Mouse (Mus musculus) brown adipose tissue, adult 24 weeks (tissue): ENCODE data around the gene Rab34. TPM values are rescaled to one million over a fixed set of nuclear protein-coding genes. Genes with fewer than 3 reads are reported as not detected.
"Not testable (repeated sequence)": the region's sequence is repeated elsewhere in the genome, so short reads cannot be mapped to it uniquely, and the experiment has no call there.

Source experiments
- H3K27ac ChIP-seq: fragments of 200-500 bp; replicated peaks from 2 replicates; pipeline ENCODE4 v1.5.1; 2012; ENCODE audit warnings: low read depth, mild to moderate bottlenecking, low read length
- H3K4me1 ChIP-seq: fragments of 200-500 bp; 2 replicates; pipeline ENCODE4 v1.6.1; 2012; ENCODE audit warnings: low read length, mixed read lengths; ENCODE audit not compliant: control insufficient read depth, insufficient read depth, insufficient read length
- H3K4me3 ChIP-seq: fragments of 200-500 bp; 2 replicates; pipeline ENCODE4 v1.5.1; 2012; ENCODE audit warnings: low read depth, mild to moderate bottlenecking, low read length, moderate library complexity; ENCODE audit not compliant: insufficient read depth
- polyA plus RNA-seq: library from polyadenylated mRNA; stranded (reverse); fragments of >200 nt; gene quantifications from 2 replicates; pipeline ENCODE4 v1.2.4, GENCODE M21; 2012; ENCODE audit not compliant: missing spikeins, insufficient read depth, insufficient read length

Gene Rab34
- polyA plus RNA-seq, 1 experiment: 78.8 TPM

DNA sequence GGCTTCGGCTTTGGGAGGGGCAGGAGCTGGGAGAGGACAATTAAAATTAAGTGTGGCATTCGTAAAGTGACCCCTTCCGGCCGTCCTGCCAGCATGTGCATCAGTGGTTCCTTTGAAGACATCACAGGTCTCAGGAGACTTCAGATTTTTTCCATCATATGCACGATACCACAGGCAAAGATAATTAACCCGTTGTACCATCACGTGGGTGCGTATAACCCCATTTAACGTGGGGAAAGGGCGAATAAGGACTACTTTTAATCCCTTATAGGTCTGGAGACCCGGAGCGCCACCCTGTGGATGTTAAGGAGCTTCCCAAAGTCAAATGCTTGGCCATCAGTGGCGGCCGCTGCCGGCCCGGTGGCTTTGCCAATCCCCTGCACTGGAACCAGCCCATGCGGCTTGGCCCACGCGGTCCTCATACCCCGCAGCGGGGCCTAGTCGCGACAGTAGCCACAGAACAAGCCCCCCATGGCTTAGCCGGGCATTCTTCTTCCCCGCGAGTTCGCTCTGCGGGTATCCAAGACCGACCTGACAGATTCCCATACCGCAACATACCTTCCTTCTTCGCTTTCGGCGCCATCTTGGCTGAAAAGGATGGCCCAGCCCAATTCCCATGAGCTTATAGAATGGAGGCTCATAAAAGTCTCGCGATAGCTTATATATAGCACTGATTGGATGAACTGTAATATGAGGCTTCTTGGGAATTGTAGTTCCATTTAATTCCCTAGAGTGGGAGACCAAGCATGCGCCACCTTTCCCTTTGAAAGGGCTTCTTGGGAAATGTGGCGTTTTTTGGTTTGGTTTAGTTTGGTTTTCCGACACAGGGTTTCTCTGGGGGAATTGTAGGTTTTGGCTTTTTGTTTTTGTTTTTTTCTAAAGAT, 5.0 kb upstream of the Rab34 start, which contains the start of gene Rpl23a:
Rpl23a (minus strand) TSS at position 624 of the 884 bp plus-strand sequence.
- H3K4me3 ChIP-seq: peak within 1 kb of the TSS; percentile 92
- H3K27ac ChIP-seq: peak within 1 kb of the TSS; percentile 94
- H3K4me1 ChIP-seq: peaks cover 4% of the 10 kb centered on the region; the same call in 1 of the 2 replicates

DNA sequence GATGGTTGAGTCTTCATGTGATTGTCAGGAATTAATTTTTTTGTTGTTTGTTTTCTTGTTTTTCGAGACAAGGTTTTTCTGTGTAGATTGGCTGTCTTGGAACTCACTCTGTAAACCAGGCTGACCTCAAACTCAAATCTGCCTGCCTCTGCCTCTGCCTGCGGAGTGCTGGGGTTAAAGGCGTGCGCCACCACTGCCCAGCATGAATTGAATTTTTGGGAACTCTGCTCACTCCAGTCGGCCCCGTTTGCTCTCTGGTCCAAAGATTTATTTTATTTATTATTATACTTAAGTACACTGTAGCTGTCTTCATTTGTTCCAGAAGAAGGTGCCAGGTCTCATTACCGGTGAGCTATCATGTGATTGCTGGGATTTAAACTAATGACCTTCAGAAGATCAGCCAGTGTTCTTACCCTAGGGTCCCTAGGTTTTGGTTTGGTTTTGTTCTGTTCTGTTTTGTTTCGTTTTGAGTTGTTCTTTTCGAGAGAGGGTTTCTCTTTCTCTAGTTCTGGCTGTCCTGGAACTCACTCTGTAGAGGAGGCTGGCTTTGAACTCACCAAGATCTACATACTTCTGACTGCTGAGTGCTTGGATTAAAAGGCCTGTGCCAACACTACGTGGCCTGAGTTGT, 4.2 kb upstream of the Rab34 start:
- Histone ChIP-seq H3K27ac (peak overlapping the region; percentile 77), H3K4me1 (peaks cover 3% of the 10 kb centered on the region; the same call in 1 of the 2 replicates), H3K4me3 (no peak overlapping the region)

DNA sequence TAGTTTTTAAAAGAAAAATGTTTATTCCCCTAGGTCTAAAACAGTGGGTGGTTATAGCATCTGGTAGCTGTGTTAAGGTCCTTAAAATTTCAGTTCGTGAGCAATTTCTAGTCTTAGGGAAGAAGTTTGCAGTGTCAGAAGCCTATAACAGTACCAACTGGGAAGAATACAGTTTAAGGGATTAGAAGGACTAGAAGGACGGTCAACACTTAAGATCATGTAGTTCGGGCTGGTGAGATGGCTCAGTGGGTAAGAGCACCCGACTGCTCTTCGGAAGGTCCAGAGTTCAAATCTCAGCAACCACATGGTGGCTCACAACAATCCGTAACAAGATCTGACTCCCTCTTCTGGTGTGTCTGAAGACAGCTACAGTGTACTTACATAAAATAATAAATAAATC, 3.5 kb upstream of the Rab34 start:
- not testable (repeated sequence) for H3K4me1 ChIP-seq, H3K4me3 ChIP-seq, H3K27ac ChIP-seq

DNA sequence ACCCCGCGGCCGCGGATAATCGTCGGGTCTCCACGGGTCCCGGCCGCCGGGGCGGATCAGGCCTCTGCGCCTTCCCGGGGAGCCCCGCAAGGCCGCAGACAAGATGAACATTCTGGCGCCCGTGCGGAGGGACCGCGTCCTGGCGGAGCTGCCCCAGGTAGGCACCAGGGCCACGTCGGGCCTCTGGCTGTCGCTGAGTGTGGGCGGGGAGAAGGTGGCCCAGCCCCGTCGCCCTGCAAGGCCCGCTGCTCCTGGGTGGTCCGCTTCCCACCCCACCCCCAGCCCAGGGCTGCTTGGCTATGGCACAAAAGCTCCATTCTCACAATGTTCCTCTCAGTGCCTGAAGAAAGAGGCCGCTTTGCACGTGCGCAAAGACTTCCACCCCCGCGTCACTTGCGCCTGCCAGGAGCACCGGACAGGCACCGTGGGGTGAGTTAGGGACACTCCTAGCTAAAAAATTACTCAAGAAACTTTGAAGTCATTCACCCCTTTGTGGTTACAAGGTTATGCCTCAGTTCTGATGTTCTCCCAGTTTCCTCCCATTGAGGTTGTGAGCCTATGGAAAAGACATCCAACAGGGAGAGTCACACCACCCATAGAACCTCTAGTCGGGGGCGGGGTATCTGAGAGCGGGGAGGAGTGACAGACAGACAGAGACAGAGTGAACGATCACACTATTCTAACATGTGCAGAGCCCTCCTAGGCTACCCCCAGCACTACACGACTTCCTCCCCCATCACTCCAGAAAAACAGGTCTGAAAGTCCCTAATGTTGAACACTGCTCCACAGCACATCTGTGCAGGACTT, 1.2 kb downstream of the Rab34 start:
- H3K4me1 ChIP-seq: 0 out of 2 replicates have a peak, but pooled peaks cover 2% of the 10 kb centered on the region
- peak overlapping the region; percentile 71 for H3K4me3 ChIP-seq
- H3K27ac ChIP-seq: peak overlapping the region; percentile 60

DNA sequence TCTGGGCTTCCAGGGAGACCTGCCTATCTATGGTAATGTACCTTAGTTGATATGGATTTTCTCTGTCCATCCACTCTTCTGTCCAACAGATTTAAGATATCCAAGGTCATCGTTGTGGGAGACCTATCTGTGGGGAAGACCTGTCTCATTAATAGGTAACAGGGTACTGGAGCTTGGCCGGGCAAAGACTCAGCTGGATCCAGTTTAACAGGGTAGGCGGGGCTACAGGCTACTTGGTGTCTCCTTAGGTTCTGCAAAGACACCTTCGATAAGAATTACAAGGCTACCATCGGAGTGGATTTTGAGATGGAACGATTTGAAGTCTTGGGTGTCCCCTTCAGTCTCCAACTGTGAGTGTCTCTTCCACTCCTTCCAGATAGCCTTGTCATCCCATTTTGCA, 1.8 kb downstream of the Rab34 start:
- Histone ChIP-seq H3K4me1 (0 out of 2 replicates have a peak, but pooled peaks cover 2% of the 10 kb centered on the region), H3K4me3 (peak overlapping the region; percentile 71), H3K27ac (no peak overlapping the region)

DNA sequence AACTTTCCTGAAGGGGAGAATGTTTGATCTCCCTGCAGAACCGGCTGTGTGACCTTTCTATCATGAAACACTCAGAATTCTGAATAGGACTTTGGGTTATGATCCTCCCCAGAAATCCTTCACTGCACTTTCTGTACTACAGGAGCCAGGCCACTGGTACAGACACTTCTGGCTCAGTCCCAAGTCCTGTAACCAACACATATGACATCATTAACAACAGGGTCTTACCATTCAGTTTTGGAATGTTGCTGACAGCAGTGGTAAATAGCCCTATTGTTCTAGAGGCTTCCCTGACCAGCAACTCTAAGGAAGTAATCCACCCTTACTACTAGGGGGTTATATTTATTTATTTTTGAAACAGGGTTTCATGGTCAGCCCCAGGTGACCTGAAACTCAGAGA, 4.9 kb downstream of the Rab34 start, which contains the start of gene Proca1:
Proca1 (plus strand) TSS at position 280 of the 400 bp plus-strand sequence.
- no peak within 1 kb of the TSS for H3K27ac ChIP-seq
- H3K4me1 ChIP-seq: peaks cover 6% of the 10 kb centered on the region; the same call in 1 of the 2 replicates
- no peak within 1 kb of the TSS for H3K4me3 ChIP-seq

DNA sequence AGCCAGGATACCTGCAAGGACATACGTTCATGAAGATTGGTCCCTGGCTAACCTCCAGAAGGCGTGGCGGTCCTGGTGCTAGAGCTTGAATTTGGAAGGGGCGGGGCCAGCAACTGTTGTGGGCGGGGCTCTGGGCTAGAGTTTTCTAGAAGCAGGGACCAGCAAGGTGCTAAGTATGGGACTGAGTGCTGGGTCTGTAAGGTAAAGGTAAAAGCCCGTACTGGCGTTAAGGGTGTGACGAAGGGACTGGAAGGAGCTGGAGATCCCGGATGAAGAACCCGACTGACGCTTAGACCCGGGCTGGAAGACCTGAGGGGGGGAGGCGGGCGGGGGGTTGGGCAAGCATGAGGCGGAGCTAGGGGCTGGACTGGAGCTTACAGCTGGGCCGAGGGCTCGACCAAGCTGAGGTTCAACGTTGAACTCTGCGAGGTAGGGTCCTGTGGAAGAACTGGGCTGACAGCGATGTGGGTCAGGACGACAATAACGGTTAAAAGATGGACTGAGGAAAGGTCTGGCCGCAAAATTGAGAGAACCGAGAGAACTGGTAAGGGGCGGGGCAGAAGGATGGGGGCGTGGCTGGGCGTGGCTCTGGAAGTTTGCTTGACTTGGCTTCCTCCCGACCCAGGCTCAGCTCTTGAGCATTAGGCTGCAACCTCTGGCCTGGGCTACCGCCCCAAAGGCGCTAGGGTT, 6.3 kb downstream of the Rab34 start:
- Histone ChIP-seq H3K27ac (peak overlapping the region; percentile 90), H3K4me1 (peaks cover 4% of the 10 kb centered on the region; the same call in 1 of the 2 replicates), H3K4me3 (peak overlapping the region; percentile 72)

DNA sequence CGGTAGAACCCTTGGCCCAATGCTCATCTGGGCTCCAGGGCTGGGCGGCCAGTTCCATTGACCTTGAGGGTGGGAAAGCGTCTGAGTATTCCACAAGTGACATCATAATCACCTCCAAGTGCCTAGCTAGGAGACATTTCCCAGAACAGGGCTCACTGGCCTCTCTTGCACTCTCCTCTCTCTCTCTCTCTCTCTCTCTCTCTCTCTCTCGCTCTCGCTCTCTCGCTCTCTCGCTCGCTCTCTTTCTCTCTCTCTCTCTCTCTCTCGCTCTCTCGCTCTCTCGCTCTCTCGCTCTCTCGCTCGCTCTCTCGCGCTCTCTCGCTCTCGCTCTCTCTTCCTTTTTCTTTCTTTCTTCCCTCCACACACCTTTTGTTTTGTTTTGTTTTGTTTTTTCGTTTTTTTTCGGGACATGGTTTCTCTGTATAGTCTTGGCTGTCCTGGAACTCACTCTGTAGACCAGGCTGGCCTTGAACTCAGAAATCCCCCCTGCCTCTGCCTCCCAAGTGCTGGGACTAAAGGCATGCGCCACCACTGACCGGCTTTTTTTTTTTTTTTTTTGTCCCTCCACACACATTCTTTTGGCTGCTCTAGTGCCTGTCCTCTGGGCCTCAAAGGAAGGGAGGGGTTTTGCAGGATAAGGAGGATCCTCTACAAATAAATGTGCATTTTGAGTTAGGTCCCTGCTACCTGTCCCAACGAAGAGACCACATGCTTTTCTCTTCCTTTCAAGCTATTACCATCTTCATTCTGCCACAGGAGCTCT, 7.1 kb downstream of the Rab34 start:
- Histone ChIP-seq H3K4me1 (peaks cover 4% of the 10 kb centered on the region; the same call in 1 of the 2 replicates), H3K4me3 (peak overlapping the region; percentile 72), H3K27ac (peak overlapping the region; percentile 90)

DNA sequence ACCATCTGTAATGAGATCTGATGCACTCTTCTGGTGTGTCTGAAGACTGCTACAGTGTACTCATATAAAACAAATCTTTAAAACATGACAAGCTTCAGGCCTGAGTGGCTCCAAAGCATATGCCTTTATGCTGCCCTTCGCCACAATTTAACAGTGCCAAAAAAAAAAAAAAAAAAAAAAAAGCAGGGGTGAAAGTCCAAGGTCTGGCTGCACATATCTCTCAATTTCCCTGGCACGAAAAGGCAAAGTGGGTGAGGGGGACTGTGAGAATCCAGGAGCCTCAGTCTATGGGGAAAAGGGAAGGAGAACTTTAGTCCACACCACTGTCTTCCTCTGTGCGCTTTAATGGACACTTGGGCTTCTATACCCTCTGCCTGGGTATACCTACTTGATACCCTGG, 14.1 kb downstream of the Rab34 start:
- Histone ChIP-seq H3K4me3 (no peak overlapping the region), H3K27ac (peak overlapping the region; percentile 56), H3K4me1 (peaks cover 10% of the 10 kb centered on the region)

DNA sequence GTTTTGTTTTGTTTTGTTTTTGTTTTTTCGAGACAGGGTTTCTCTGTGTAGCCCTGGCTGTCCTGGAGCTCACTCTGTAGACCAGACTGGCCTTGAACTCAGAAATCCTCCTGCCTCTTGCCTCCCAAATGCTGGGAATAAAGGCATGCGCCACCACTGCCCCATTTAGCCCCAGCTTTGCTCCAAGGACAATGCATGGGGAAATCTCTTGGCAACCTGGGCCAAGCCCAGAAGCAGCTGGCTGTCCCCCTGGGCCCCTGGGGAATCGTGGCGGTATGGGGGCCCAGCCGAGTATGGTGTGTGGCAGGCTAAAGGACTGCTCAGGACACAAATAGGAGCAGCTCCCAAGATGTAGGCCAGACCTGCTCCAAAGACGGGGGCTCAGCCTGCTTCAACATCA, 16.1 kb downstream of the Rab34 start:
- H3K4me3 ChIP-seq: no peak overlapping the region
- no peak overlapping the region for H3K27ac ChIP-seq
- H3K4me1 ChIP-seq: peaks cover 10% of the 10 kb centered on the region

DNA sequence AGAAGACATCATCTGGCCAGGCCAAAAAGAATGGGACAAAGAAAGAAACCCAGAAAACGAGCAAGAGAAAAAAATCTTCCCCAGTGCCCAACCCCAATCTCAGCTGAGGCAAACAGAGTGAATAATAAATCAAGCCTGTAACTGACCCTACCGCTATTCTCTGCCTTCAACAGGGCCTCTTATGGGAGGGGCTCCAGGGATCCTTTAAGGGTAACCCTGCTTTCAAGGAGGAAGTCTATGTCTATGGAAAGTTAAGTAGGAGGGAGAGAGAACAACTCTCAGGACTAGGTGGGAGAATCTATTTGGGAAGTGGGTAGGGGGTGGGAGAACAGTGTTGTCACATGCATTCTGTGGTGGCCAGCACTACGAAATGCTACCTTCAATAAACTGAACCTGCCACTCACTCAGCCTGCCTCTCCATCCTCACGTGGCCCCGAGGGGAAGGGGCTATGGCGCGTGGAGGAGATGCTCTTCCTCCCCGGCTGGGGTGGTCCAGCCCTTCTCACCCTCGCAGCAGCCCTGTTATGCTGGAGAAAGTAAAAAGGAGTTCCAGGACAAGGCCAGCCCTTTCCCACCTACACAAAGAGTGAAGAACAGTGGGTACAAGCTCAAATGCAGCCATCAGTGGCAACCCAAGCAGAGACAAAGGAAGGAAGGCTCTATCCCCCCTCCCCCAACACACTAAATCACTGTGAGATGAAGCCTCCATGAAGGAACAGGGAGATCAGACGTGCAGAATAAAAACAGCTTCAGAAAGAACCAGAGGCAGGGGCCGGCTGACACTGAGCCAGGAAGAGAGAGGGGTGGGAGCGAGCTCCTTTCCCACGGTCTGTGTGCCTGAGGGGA, 17.4 kb downstream of the Rab34 start:
- no peak overlapping the region for H3K4me3 ChIP-seq
- H3K4me1 ChIP-seq: peaks cover 10% of the 10 kb centered on the region
- no peak overlapping the region for H3K27ac ChIP-seq

DNA sequence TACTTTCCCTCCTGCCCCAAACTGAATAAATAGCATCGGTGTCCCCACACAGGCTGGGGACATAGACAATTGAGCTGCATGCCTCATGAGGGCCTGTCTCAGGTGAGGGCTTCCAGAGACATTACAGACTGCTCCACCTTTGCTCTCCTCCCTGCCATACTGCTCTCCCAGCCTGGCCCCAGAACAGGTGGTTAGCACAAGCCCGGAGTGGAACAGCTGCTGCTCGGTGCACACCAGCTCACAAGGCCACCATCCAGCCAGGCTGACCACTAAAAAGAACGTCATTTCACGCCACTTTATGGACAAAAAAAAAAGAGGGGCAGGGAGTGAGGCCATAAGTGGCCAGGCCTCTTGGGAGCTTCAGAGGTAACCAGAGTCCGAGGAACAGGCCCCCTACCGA, 19.0 kb downstream of the Rab34 start:
- Histone ChIP-seq H3K27ac (no peak overlapping the region), H3K4me3 (no peak overlapping the region), H3K4me1 (peaks cover 10% of the 10 kb centered on the region)

DNA sequence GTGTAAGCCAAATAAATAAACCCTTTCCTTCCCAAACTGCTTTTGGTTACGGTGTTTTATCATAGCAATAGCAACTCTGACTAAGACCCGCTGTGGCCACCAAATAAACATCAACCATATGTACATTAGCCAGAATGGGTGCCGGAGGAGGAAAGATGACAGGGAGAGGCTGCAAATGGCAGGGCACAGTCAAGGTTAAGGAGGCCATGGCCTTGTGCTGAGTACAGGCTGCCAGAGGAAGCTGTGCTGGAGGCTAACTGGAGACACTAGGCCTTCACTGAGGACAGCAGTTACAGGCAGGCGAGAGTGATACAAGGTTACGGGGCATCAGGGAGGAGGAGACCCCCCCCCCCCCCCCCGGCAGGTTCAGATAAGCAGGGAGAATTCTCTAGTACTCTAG, 21.7 kb downstream of the Rab34 start:
- Histone ChIP-seq H3K4me1 (no peaks in the 10 kb centered on the region), H3K27ac (no peak overlapping the region), H3K4me3 (no peak overlapping the region)
